10 mouse cellular contexts compared by ENCODE assay signal in the genomic region with DNA sequence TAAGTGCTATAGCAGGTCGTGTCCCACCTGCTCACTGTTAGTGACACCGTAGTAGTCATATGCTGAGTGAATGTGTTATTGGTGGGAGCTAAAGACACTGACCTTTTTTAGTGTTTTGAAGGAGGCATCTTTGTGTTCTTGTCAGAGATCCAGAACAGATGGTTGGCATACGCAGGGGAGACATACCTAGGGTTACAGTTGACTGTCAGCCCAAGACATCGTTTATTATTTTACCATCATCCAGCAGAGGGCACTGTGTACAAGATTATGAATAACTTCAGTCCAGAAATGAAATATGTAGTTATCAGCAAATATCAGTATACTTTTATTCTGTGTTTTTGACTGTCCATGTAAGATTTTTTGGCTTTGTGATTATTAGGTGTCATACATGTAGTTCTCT.
A peak's percentile ranks its signal among the peaks of the same experiment; 100 is the strongest.
DNase-seq lines count a peak whose midpoint lies in the region; ATAC-seq and TF ChIP-seq lines count a peak whose summit lies in the region.
"Had no signal": no experiment of that assay in that cellular context is flagged by ENCODE, and none has a peak within 500 bp of the region (broad histone marks: within the 10 kb centered on the region; RNA-seq: fewer than 3 reads in every experiment).

No protein-coding gene starts in this region.

- no peaks in the 10 kb centered on the region for H3K79me2 ChIP-seq in MEL (ENCODE audit: control insufficient read depth, insufficient read depth, low read length, poor library complexity)

- peak in 2 of 3 experiments; percentile 29 to 52; a peak in 3 of 6 replicates for TF ChIP-seq CTCF in MEL (IDR thresholded peaks at IDR 0.05 in 2 of 3, conservative IDR thresholded peaks at IDR 0.05 in 1 of 3; ENCODE audit: control insufficient read depth in 1 of 3, insufficient read depth in 1 of 3, low read depth in 2 of 3, low read length in 3 of 3, poor library complexity in 1 of 3, severe bottlenecking in 1 of 3)

- no peaks in the 10 kb centered on the region for H3K4me1 ChIP-seq in kidney, embryonic 14.5 days (ENCODE audit: control insufficient read depth, insufficient read depth, low read length)
- H3K4me1 ChIP-seq in MEL (ENCODE audit: control insufficient read depth in 1 of 2, insufficient read depth in 2 of 2, low read length in 2 of 2): no peaks in the 10 kb centered on the region
- no peaks in the 10 kb centered on the region for H3K4me1 ChIP-seq in hindbrain, embryonic 14.5 days (replicated peaks; ENCODE audit: control insufficient read depth, insufficient read depth, low read length)
- H3K4me1 ChIP-seq: embryonic facial prominence, embryonic 15.5 days; liver, embryonic 13.5 days had no signal

- no peak for TF ChIP-seq POLR2A in MEL (IDR thresholded peaks at IDR 0.05; ENCODE audit: control insufficient read depth in 1 of 2, insufficient read depth in 1 of 2, low read depth in 1 of 2, low read length in 2 of 2, poor library complexity in 1 of 2)

- H3K27ac ChIP-seq in kidney, embryonic 14.5 days (ENCODE audit: low read depth, low read length): no peak overlapping the region
- no peak overlapping the region for H3K27ac ChIP-seq in MEL (ENCODE audit: control insufficient read depth, low read depth, low read length)
- no peak overlapping the region for H3K27ac ChIP-seq in hindbrain, embryonic 14.5 days
- H3K27ac ChIP-seq: embryonic facial prominence, embryonic 15.5 days; liver, embryonic 13.5 days had no signal

- ATAC-seq in kidney, embryonic 14.5 days (ENCODE audit: low FRiP score, low TSS enrichment): no peak
- no peak for ATAC-seq in hindbrain, embryonic 14.5 days (ENCODE audit: low FRiP score)

- no peak overlapping the region for H3K4me3 ChIP-seq in kidney, embryonic 14.5 days (ENCODE audit: low read length)
- no peak overlapping the region for H3K4me3 ChIP-seq in MEL (ENCODE audit: control insufficient read depth in 1 of 2, insufficient read depth in 1 of 2, low read depth in 2 of 2, low read length in 2 of 2)
- H3K4me3 ChIP-seq in hindbrain, embryonic 14.5 days (replicated peaks; ENCODE audit: low read length): no peak overlapping the region
- H3K4me3 ChIP-seq: embryonic facial prominence, embryonic 15.5 days; liver, embryonic 13.5 days had no signal

- H3K36me3 ChIP-seq in kidney, embryonic 14.5 days (ENCODE audit: control insufficient read depth, insufficient read depth, low read length): peaks cover 34% of the 10 kb centered on the region; the same call in 1 of the 2 replicates
- no peaks in the 10 kb centered on the region for H3K36me3 ChIP-seq in MEL (ENCODE audit: control insufficient read depth in 1 of 2, insufficient read depth in 2 of 2, low read length in 2 of 2)
- H3K36me3 ChIP-seq in hindbrain, embryonic 14.5 days (replicated peaks; ENCODE audit: control insufficient read depth, insufficient read depth): peaks cover 41% of the 10 kb centered on the region
- H3K36me3 ChIP-seq: liver, embryonic 13.5 days had no signal

- H3K9me3 ChIP-seq in kidney, embryonic 14.5 days (ENCODE audit: control insufficient read depth, low read length): no peaks in the 10 kb centered on the region
- H3K9me3 ChIP-seq in MEL (replicated peaks; ENCODE audit: insufficient read depth, low read length): no peaks in the 10 kb centered on the region
- H3K9me3 ChIP-seq in hindbrain, embryonic 14.5 days (ENCODE audit: control insufficient read depth, low read length): no peaks in the 10 kb centered on the region
- H3K9me3 ChIP-seq: embryonic facial prominence, embryonic 15.5 days; liver, embryonic 13.5 days had no signal

- no peak for TF ChIP-seq EP300 in MEL (IDR thresholded peaks at IDR 0.05; ENCODE audit: low read depth in 1 of 2, low read length in 2 of 2)

- DNase-seq in kidney, postnatal 10 days: peak; percentile 19
- peak; percentile 39 for DNase-seq in MEL (ENCODE audit: low read depth, low spot score)
- DNase-seq in c-Kit-positive CD71-positive TER-119-negative erythroid progenitor cells, embryonic 14.5 days (ENCODE audit: low read depth): peak; percentile 27
- DNase-seq in hindbrain, embryonic 14.5 days (ENCODE audit: low spot score): peak; percentile 78
- DNase-seq in retina, embryonic 14.5 days (ENCODE audit: low spot score): peak; percentile 78
- DNase-seq in layer of hippocampus, adult 9-11 months: no peak
- no peak for DNase-seq in B cell, adult 2 months
- DNase-seq: liver, embryonic 13.5 days had no signal

- no peak overlapping the region for H3K4me2 ChIP-seq in kidney, embryonic 14.5 days (replicated peaks; ENCODE audit: low read depth, low read length)
- no peak overlapping the region for H3K4me2 ChIP-seq in hindbrain, embryonic 14.5 days (replicated peaks)
- H3K4me2 ChIP-seq: embryonic facial prominence, embryonic 15.5 days; liver, embryonic 13.5 days had no signal

- no peak overlapping the region for H3K9ac ChIP-seq in kidney, embryonic 14.5 days (ENCODE audit: low read depth, low read length)
- no peak overlapping the region for H3K9ac ChIP-seq in MEL (ENCODE audit: control insufficient read depth, low read depth, low read length, poor library complexity, severe bottlenecking)
- H3K9ac ChIP-seq in hindbrain, embryonic 14.5 days: no peak overlapping the region
- H3K9ac ChIP-seq: embryonic facial prominence, embryonic 15.5 days; liver, embryonic 13.5 days had no signal

- no peaks in the 10 kb centered on the region for H3K27me3 ChIP-seq in kidney, embryonic 14.5 days (ENCODE audit: control insufficient read depth, insufficient read depth, low read length)
- no peaks in the 10 kb centered on the region for H3K27me3 ChIP-seq in MEL (ENCODE audit: control insufficient read depth in 1 of 2, insufficient read depth in 2 of 2, low read length in 2 of 2)
- no peaks in the 10 kb centered on the region for H3K27me3 ChIP-seq in hindbrain, embryonic 14.5 days (ENCODE audit: control insufficient read depth, insufficient read depth, low read length)
- H3K27me3 ChIP-seq: embryonic facial prominence, embryonic 15.5 days; liver, embryonic 13.5 days had no signal

- 84% methylated on average over 4 of the region's 4 CpGs for WGBS in kidney, embryonic 14.5 days
- WGBS in hindbrain, embryonic 14.5 days: 83% methylated on average over 4 of the region's 4 CpGs

- peak; percentile 61 for TF ChIP-seq RAD21 in MEL (IDR thresholded peaks at IDR 0.05; ENCODE audit: low read depth, low read length)

TF ChIP-seq in MEL, 35 proteins besides CTCF, POLR2A, EP300 and RAD21:
- peak; percentile 30; the same call in 1 of the 2 replicates for TF ChIP-seq ZC3H11A (IDR thresholded peaks at IDR 0.05; ENCODE audit: low read depth, low read length)
- TF ChIP-seq MAFK (IDR thresholded peaks at IDR 0.05; ENCODE audit: borderline replicate concordance, low read depth, low read length): 0 out of 2 replicates have a peak, but pooled peaks have one; percentile 14
- no peak for TF ChIP-seq USF1 (IDR thresholded peaks at IDR 0.05; ENCODE audit: low read depth, low read length)
- no peak for TF ChIP-seq TCF12 (IDR thresholded peaks at IDR 0.05; ENCODE audit: low read depth, low read length)
- TF ChIP-seq SMC3 (IDR thresholded peaks at IDR 0.05; ENCODE audit: low read depth, low read length): peak; percentile 36; the same call in 1 of the 2 replicates

Comparison
In these comparisons a context has a peak if more than half of its experiments do, and no peak if none do; other contexts are left out.
1. DNase-seq: peak in kidney, postnatal 10 days (single experiment), MEL (single experiment), c-Kit-positive CD71-positive TER-119-negative erythroid progenitor cells, embryonic 14.5 days (single experiment), hindbrain, embryonic 14.5 days (single experiment) and retina, embryonic 14.5 days (single experiment); none in layer of hippocampus, adult 9-11 months (single experiment) and B cell, adult 2 months (0 of 2).